Mouse (Mus musculus) thymus, postnatal 4 days (tissue): ENCODE measurements around the gene Sec14l4.

Experiments used
- DNase-seq: peaks from one replicate; pipeline ENCODE4 v3.0.0; 2021

Sec14l4 gene

GRCm38 (mm10) chr11:4029343-4029742 is 1.9 kb upstream of the Sec14l4 start:
- no peak for DNase-seq

GRCm38 (mm10) chr11:4031961-4032360 is 699 bp downstream of the Sec14l4 start:
- no peak for DNase-seq

GRCm38 (mm10) chr11:4033471-4033870 is 2.2 kb downstream of the Sec14l4 start:
- no peak for DNase-seq

GRCm38 (mm10) chr11:4034169-4034568 is 2.9 kb downstream of the Sec14l4 start:
- DNase-seq: no peak

- DNase-seq: no peak
Observed at GRCm38 (mm10) chr11:4035116-4035892, 4.0 kb downstream of the Sec14l4 start.

GRCm38 (mm10) chr11:4035916-4036315 is 4.7 kb downstream of the Sec14l4 start:
- DNase-seq: no peak

GRCm38 (mm10) chr11:4036365-4037084 is 5.3 kb downstream of the Sec14l4 start:
- no peak for DNase-seq

- no peak for DNase-seq
Observed at GRCm38 (mm10) chr11:4039951-4040350, 8.7 kb downstream of the Sec14l4 start.

- DNase-seq: no peak
Observed at GRCm38 (mm10) chr11:4041123-4041625, 9.9 kb downstream of the Sec14l4 start.

GRCm38 (mm10) chr11:4043081-4043480 is 11.8 kb downstream of the Sec14l4 start:
- no peak for DNase-seq

GRCm38 (mm10) chr11:4046526-4046925 is 15.3 kb downstream of the Sec14l4 start:
- DNase-seq: no peak

- DNase-seq: no peak
Observed at GRCm38 (mm10) chr11:4047766-4048165, 16.5 kb downstream of the Sec14l4 start.

GRCm38 (mm10) chr11:4048438-4048837 is 17.2 kb downstream of the Sec14l4 start:
- DNase-seq: no peak

GRCm38 (mm10) chr11:4053586-4053985 is 22.3 kb downstream of the Sec14l4 start:
- DNase-seq: peak; percentile 80

- no peak for DNase-seq
Observed at GRCm38 (mm10) chr11:4060866-4061575, 29.8 kb downstream of the Sec14l4 start.

GRCm38 (mm10) chr11:4062523-4062922 is 31.3 kb downstream of the Sec14l4 start:
- DNase-seq: no peak

GRCm38 (mm10) chr11:4062981-4063380 is 31.7 kb downstream of the Sec14l4 start:
- DNase-seq: no peak

GRCm38 (mm10) chr11:4064627-4065122 is 33.4 kb downstream of the Sec14l4 start, which contains the start of gene Sec14l3:
Gene Sec14l3, plus strand, starts transcription at chr11:4064841.
- no peak for DNase-seq

GRCm38 (mm10) chr11:4069664-4070063 is 38.4 kb downstream of the Sec14l4 start:
- no peak for DNase-seq

- DNase-seq: peak; percentile 86
Observed at GRCm38 (mm10) chr11:4076633-4077032, 45.4 kb downstream of the Sec14l4 start.

- no peak for DNase-seq
Observed at GRCm38 (mm10) chr11:4078267-4078933, 47.1 kb downstream of the Sec14l4 start.

- DNase-seq: peak; percentile 76
Observed at GRCm38 (mm10) chr11:4080219-4080618, 49.0 kb downstream of the Sec14l4 start.
